Mouse (Mus musculus): ENCODE data around the gene Grn.
A peak's percentile ranks its signal among the peaks of the same experiment; 100 is the strongest.

- TF ChIP-seq POLR2A (IDR thresholded peaks at IDR 0.05; ENCODE audit: insufficient read length, low read depth) (peak; percentile 46), TCF3 (IDR thresholded peaks at IDR 0.05; ENCODE audit: insufficient read length, low read depth) (no peak), MAX (IDR thresholded peaks at IDR 0.05; ENCODE audit: low read depth) (no peak), REST (IDR thresholded peaks at IDR 0.05; ENCODE audit: insufficient read depth, insufficient read length) (no peak), E2F4 (IDR thresholded peaks at IDR 0.05; ENCODE audit: insufficient read depth) (no peak), TCF12 (IDR thresholded peaks at IDR 0.05; ENCODE audit: insufficient read depth, poor library complexity, severe bottlenecking) (no peak), CEBPB (IDR thresholded peaks at IDR 0.05; ENCODE audit: insufficient read depth, poor library complexity, severe bottlenecking) (no peak), MYOG (IDR thresholded peaks at IDR 0.05; ENCODE audit: control insufficient read depth in 1 of 3, insufficient read depth in 1 of 3, insufficient read length in 2 of 3, low read depth in 2 of 3) (no peak), POLR2AphosphoS2 (IDR thresholded peaks at IDR 0.05; ENCODE audit: insufficient read length, low read depth) (no peak), USF1 (IDR thresholded peaks at IDR 0.05; ENCODE audit: low read depth) (no peak), MYOD1 (IDR thresholded peaks at IDR 0.05; ENCODE audit: control insufficient read depth in 1 of 3, insufficient read length in 2 of 3, low read depth in 2 of 3) (peak in 1 of 3 experiments; percentile 20)
Observed at GRCm38 (mm10) chr11:102445891-102446361, 15.8 kb downstream of the Grn start.
